Mouse (Mus musculus) olfactory bulb, adult 2 months (tissue): ENCODE results near the gene Atp11a.

Experiments
- CTCF ChIP-seq: fragments of 200-500 bp; IDR thresholded peaks from 2 replicates; pipeline ENCODE4 v1.5.1; 2012; ENCODE audit warnings: low read depth, mild to moderate bottlenecking, low read length, moderate library complexity; ENCODE audit not compliant: insufficient read depth
- POLR2A ChIP-seq: fragments of 200-500 bp; IDR thresholded peaks from 2 replicates; pipeline ENCODE4 v1.6.1; 2012; ENCODE audit warnings: mild to moderate bottlenecking, low read depth, low read length, moderate library complexity; ENCODE audit not compliant: insufficient read depth

GRCm38 (mm10) chr8:12749116-12749515, 7.7 kb upstream of the Atp11a start:
- TF ChIP-seq POLR2A, result no peak
- TF ChIP-seq CTCF, result no peak
